Mouse (Mus musculus) ES-E14 (cell line): ENCODE measurements around the gene Ube2n.

Experiments used
- CHD2 ChIP-seq: IDR thresholded peaks from 2 replicates; pipeline ENCODE4 v1.6.1; 2014; ENCODE audit warnings: mild to moderate bottlenecking, low read depth, low read length, inconsistent platforms
- HCFC1 ChIP-seq: IDR thresholded peaks from 2 replicates; pipeline ENCODE4 v1.6.1; 2012; ENCODE audit warnings: low read length, inconsistent platforms, borderline replicate concordance; ENCODE audit not compliant: insufficient read depth
- MAFK ChIP-seq: IDR thresholded peaks from 2 replicates; pipeline ENCODE4 v1.6.1; 2014; ENCODE audit warnings: mild to moderate bottlenecking, low read depth, low read length, inconsistent platforms; ENCODE audit not compliant: insufficient read depth
- ZNF384 ChIP-seq: IDR thresholded peaks from 2 replicates; pipeline ENCODE4 v1.6.1; 2012; ENCODE audit warnings: low read depth, low read length, inconsistent platforms

- TF ChIP-seq ZNF384, result no peak
- no peak for TF ChIP-seq CHD2
- TF ChIP-seq HCFC1, result no peak
- no peak for TF ChIP-seq MAFK
Measured at GRCm38 (mm10) chr10:95508793-95509192, 6.2 kb upstream of the Ube2n start.
